ENCODE assay signal across 19 mouse cellular contexts in genomic region chr16:86318898-86319297, GRCm38 (mm10).
"Had no signal": no experiment of that assay in that cellular context is flagged by ENCODE, and none has a peak within 500 bp of the region (broad histone marks: within the 10 kb centered on the region; RNA-seq: fewer than 3 reads in every experiment).

No protein-coding gene starts in this region.

- H3K4me2 ChIP-seq: liver, embryonic 13.5 days; midbrain, embryonic 11.5 days; neural tube, embryonic 12.5 days; neural tube, embryonic 15.5 days; stomach, embryonic 15.5 days had no signal

- H3K36me3 ChIP-seq: liver, embryonic 13.5 days; neural tube, embryonic 12.5 days; neural tube, embryonic 15.5 days; stomach, embryonic 15.5 days had no signal

- H3K4me1 ChIP-seq: liver, embryonic 13.5 days; megakaryocyte, embryonic 14.5 days; neural tube, embryonic 12.5 days; neural tube, embryonic 15.5 days; stomach, embryonic 15.5 days had no signal

- H3K27ac ChIP-seq: layer of hippocampus, adult 2 months; liver, embryonic 13.5 days; neural tube, embryonic 12.5 days; neural tube, embryonic 15.5 days; stomach, embryonic 15.5 days had no signal

- H3K4me3 ChIP-seq: layer of hippocampus, adult 2 months; liver, embryonic 13.5 days; megakaryocyte, embryonic 14.5 days; neural tube, embryonic 12.5 days; neural tube, embryonic 15.5 days; stomach, embryonic 15.5 days had no signal

- ATAC-seq: inflammation-experienced regulatory T-cells, adult 6 months; lung, postnatal 0 days had no signal

- DNase-seq: kidney, adult 18-20 months; kidney, adult 9 months; kidney, postnatal 14 days; layer of hippocampus, adult 9-11 months; liver, embryonic 13.5 days; lung, adult 2 months; midbrain, embryonic 14.5 days; right cerebral cortex, adult 18-20 months; right cerebral cortex, postnatal 14 days; right cerebral cortex, postnatal 4 days; thymus, postnatal 25 days had no signal

- H3K9me3 ChIP-seq: liver, embryonic 13.5 days; megakaryocyte, embryonic 14.5 days; neural tube, embryonic 12.5 days; neural tube, embryonic 15.5 days; stomach, embryonic 15.5 days had no signal

- H3K9ac ChIP-seq: liver, embryonic 13.5 days; neural tube, embryonic 12.5 days; neural tube, embryonic 15.5 days; stomach, embryonic 15.5 days had no signal

- H3K27me3 ChIP-seq: liver, embryonic 13.5 days; megakaryocyte, embryonic 14.5 days; neural tube, embryonic 12.5 days; neural tube, embryonic 15.5 days; stomach, embryonic 15.5 days had no signal
